Mouse (Mus musculus): Measurements from ENCODE around the gene Dazl. TPM values are rescaled to one million over a fixed set of nuclear protein-coding genes. Genes with fewer than 3 reads are reported as not detected.

Gene Dazl
- total and polyA plus RNA-seq, 2 experiments from 2014 or later = 0.31 to 0.48 TPM

GRCm38 (mm10) chr17:50331171-50332011, 38.0 kb upstream of the Dazl start:
- Histone ChIP-seq H3K9me3 (replicated peaks; ENCODE audit: control insufficient read depth, low read length) (no peaks in the 10 kb centered on the region), H3K27ac (ENCODE audit: low read depth) (peak overlapping the region; percentile 70), H3K4me3 (ENCODE audit: low read depth, low read length) (no peak overlapping the region), H3K4me2 (ENCODE audit: low read depth, low read length) (peak overlapping the region; percentile 30), H3K9ac (replicated peaks; ENCODE audit: low read depth, low read length) (no peak overlapping the region), H3K36me3 (replicated peaks; ENCODE audit: control insufficient read depth, insufficient read depth, low read length) (no peaks in the 10 kb centered on the region), H3K27me3 (ENCODE audit: control insufficient read depth, insufficient read depth, low read length) (no peaks in the 10 kb centered on the region), H3K4me1 (ENCODE audit: control insufficient read depth, insufficient read depth) (no peaks in the 10 kb centered on the region)
- TF ChIP-seq CTCF (IDR thresholded peaks at IDR 0.05; ENCODE audit: low read depth) = no peak
- TF ChIP-seq EP300 (IDR thresholded peaks at IDR 0.05; ENCODE audit: low read depth) = no peak
- peak; percentile 80 for ATAC-seq (ENCODE audit: insufficient read depth, low read depth)
- WGBS = 50% methylated on average over 8 of the region's 8 CpGs
- DNase-seq (ENCODE audit: low spot score) = peak; percentile 52

GRCm38 (mm10) chr17:50330245-50330644, 36.8 kb upstream of the Dazl start:
- H3K27me3 ChIP-seq (ENCODE audit: control insufficient read depth, insufficient read depth, low read length) = no peaks in the 10 kb centered on the region
- no peak overlapping the region for H3K4me3 ChIP-seq (ENCODE audit: low read depth, low read length)
- H3K9me3 ChIP-seq (replicated peaks; ENCODE audit: control insufficient read depth, low read length) = no peaks in the 10 kb centered on the region
- TF ChIP-seq EP300 (IDR thresholded peaks at IDR 0.05; ENCODE audit: low read depth) (no peak), CTCF (IDR thresholded peaks at IDR 0.05; ENCODE audit: low read depth) (no peak)
- no peak for DNase-seq (ENCODE audit: low spot score)
- no peak overlapping the region for H3K4me2 ChIP-seq (ENCODE audit: low read depth, low read length)
- H3K27ac ChIP-seq (ENCODE audit: low read depth) = no peak overlapping the region
- 81% methylated on average over 1 of the region's 1 CpGs for WGBS
- ATAC-seq (ENCODE audit: insufficient read depth, low read depth) = no peak
- H3K36me3 ChIP-seq (replicated peaks; ENCODE audit: control insufficient read depth, insufficient read depth, low read length) = no peaks in the 10 kb centered on the region
- no peak overlapping the region for H3K9ac ChIP-seq (replicated peaks; ENCODE audit: low read depth, low read length)
- H3K4me1 ChIP-seq (ENCODE audit: control insufficient read depth, insufficient read depth) = no peaks in the 10 kb centered on the region

GRCm38 (mm10) chr17:50324658-50325057, 31.2 kb upstream of the Dazl start:
- H3K4me2 ChIP-seq (ENCODE audit: low read depth, low read length) = no peak overlapping the region
- no peak for DNase-seq (ENCODE audit: low spot score)

GRCm38 (mm10) chr17:50318810-50319209, 25.4 kb upstream of the Dazl start:
- TF ChIP-seq EP300 (IDR thresholded peaks at IDR 0.05; ENCODE audit: low read depth) (no peak), CTCF (IDR thresholded peaks at IDR 0.05; ENCODE audit: low read depth) (no peak)
- DNase-seq (ENCODE audit: low spot score) (no peak), ATAC-seq (ENCODE audit: insufficient read depth, low read depth) (no peak)
- no peak overlapping the region for H3K9ac ChIP-seq (replicated peaks; ENCODE audit: low read depth, low read length)
- no peaks in the 10 kb centered on the region for H3K9me3 ChIP-seq (replicated peaks; ENCODE audit: control insufficient read depth, low read length)
- H3K36me3 ChIP-seq (replicated peaks; ENCODE audit: control insufficient read depth, insufficient read depth, low read length) = no peaks in the 10 kb centered on the region
- H3K4me2 ChIP-seq (ENCODE audit: low read depth, low read length) = no peak overlapping the region
- H3K4me3 ChIP-seq (ENCODE audit: low read depth, low read length) = no peak overlapping the region
- no peaks in the 10 kb centered on the region for H3K27me3 ChIP-seq (ENCODE audit: control insufficient read depth, insufficient read depth, low read length)
- H3K4me1 ChIP-seq (ENCODE audit: control insufficient read depth, insufficient read depth) = no peaks in the 10 kb centered on the region
- no peak overlapping the region for H3K27ac ChIP-seq (ENCODE audit: low read depth)

More at GRCm38 (mm10) chr17:50324658-50325057, 31.2 kb upstream of the Dazl start:
- no peak overlapping the region for H3K4me3 ChIP-seq (ENCODE audit: low read depth, low read length)
- H3K9ac ChIP-seq (replicated peaks; ENCODE audit: low read depth, low read length) = no peak overlapping the region
- no peaks in the 10 kb centered on the region for H3K9me3 ChIP-seq (replicated peaks; ENCODE audit: control insufficient read depth, low read length)
- H3K4me1 ChIP-seq (ENCODE audit: control insufficient read depth, insufficient read depth) = no peaks in the 10 kb centered on the region
- no peak overlapping the region for H3K27ac ChIP-seq (ENCODE audit: low read depth)
- H3K27me3 ChIP-seq (ENCODE audit: control insufficient read depth, insufficient read depth, low read length) = no peaks in the 10 kb centered on the region
- TF ChIP-seq CTCF (IDR thresholded peaks at IDR 0.05; ENCODE audit: low read depth) (no peak), EP300 (IDR thresholded peaks at IDR 0.05; ENCODE audit: low read depth) (no peak)
- H3K36me3 ChIP-seq (replicated peaks; ENCODE audit: control insufficient read depth, insufficient read depth, low read length) = no peaks in the 10 kb centered on the region
- WGBS = 45% methylated on average over 4 of the region's 4 CpGs
- no peak for ATAC-seq (ENCODE audit: insufficient read depth, low read depth)

- Histone ChIP-seq H3K27me3 (ENCODE audit: control insufficient read depth, insufficient read depth, low read length) (no peaks in the 10 kb centered on the region), H3K4me1 (ENCODE audit: control insufficient read depth, insufficient read depth) (no peaks in the 10 kb centered on the region), H3K4me3 (ENCODE audit: low read depth, low read length) (no peak overlapping the region), H3K27ac (ENCODE audit: low read depth) (no peak overlapping the region), H3K4me2 (ENCODE audit: low read depth, low read length) (no peak overlapping the region), H3K9ac (replicated peaks; ENCODE audit: low read depth, low read length) (no peak overlapping the region), H3K9me3 (replicated peaks; ENCODE audit: control insufficient read depth, low read length) (no peaks in the 10 kb centered on the region), H3K36me3 (replicated peaks; ENCODE audit: control insufficient read depth, insufficient read depth, low read length) (no peaks in the 10 kb centered on the region)
- WGBS = 22% methylated on average over 11 of the region's 11 CpGs
- ATAC-seq (ENCODE audit: insufficient read depth, low read depth) = no peak
- no peak for DNase-seq (ENCODE audit: low spot score)
- TF ChIP-seq EP300 (IDR thresholded peaks at IDR 0.05; ENCODE audit: low read depth) (no peak), CTCF (IDR thresholded peaks at IDR 0.05; ENCODE audit: low read depth) (no peak)
These were observed 23.0 kb upstream of the Dazl start for GRCm38 (mm10) chr17:50316216-50317150.

Measured in heart, postnatal 0 days (tissue).